Mouse (Mus musculus) forebrain, embryonic 14.5 days (tissue): Measurements from ENCODE around the gene Naa35. TPM values are rescaled to one million over a fixed set of nuclear protein-coding genes. Genes with fewer than 3 reads are reported as not detected.

ENCODE experiments used
- ATAC-seq: fragments of 200-750 bp; cut with Nextera tagmentation; 2 replicates; pipeline ENCODE4 v1.8.0; 2017; ENCODE audit warnings: mild to moderate bottlenecking, moderate library complexity
- DNase-seq: peaks from one replicate; pipeline ENCODE4 v3.0.0-alpha.2; 2015; ENCODE audit warnings: low spot score
- H3K27ac ChIP-seq: fragments of 300-500 bp; sonication (generic); 2 replicates; pipeline ENCODE4 v1.5.1; 2014; ENCODE audit warnings: low read depth, mild to moderate bottlenecking, control low read depth, low read length, moderate library complexity
- H3K27me3 ChIP-seq: fragments of 300-500 bp; sonication (generic); replicated peaks from 2 replicates; pipeline ENCODE4 v1.6.1; 2014; ENCODE audit warnings: low read length, control low read depth, mixed read lengths; ENCODE audit not compliant: control insufficient read depth, insufficient read depth
- H3K36me3 ChIP-seq: fragments of 300-500 bp; sonication (generic); 2 replicates; pipeline ENCODE4 v1.6.1; 2014; ENCODE audit warnings: low read length, control low read depth; ENCODE audit not compliant: control insufficient read depth, insufficient read depth
- H3K4me1 ChIP-seq: fragments of 300-500 bp; sonication (generic); 2 replicates; pipeline ENCODE4 v1.6.1; 2014; ENCODE audit warnings: antibody characterized with exemption, low read length, control low read depth; ENCODE audit not compliant: control insufficient read depth, insufficient read depth
- H3K4me2 ChIP-seq: fragments of 300-500 bp; sonication (generic); 2 replicates; pipeline ENCODE4 v1.6.1; 2014; ENCODE audit warnings: mild to moderate bottlenecking, control low read depth, low read length
- H3K4me3 ChIP-seq: fragments of 300-500 bp; sonication (generic); 2 replicates; pipeline ENCODE4 v1.5.1; 2014; ENCODE audit warnings: low read depth, low read length, control low read depth
- H3K9ac ChIP-seq: fragments of 300-500 bp; sonication (generic); 2 replicates; pipeline ENCODE4 v1.6.1; 2014; ENCODE audit warnings: mild to moderate bottlenecking, low read length, control low read depth, moderate library complexity
- H3K9me3 ChIP-seq: fragments of 300-500 bp; sonication (generic); replicated peaks from 2 replicates; pipeline ENCODE4 v1.6.1; 2016; ENCODE audit warnings: low read length, control low read depth, mixed read lengths; ENCODE audit not compliant: control insufficient read depth
- WGBS: fragments of 180-500 bp; shearing (Covaris S2); extraction: QIAGEN DNeasy Blood & Tissue Kit; methylation state at CpG from one replicate; pipeline ENCODE4 v1.1.7; 2014; 5-methylcytosine and 5-hydroxymethylcytosine counted together
- polyA plus RNA-seq: library from polyadenylated mRNA; unstranded; fragments of >200 nt; fragmentation: Nextera tagmentation; extraction: Ambion mirVana; gene quantifications from 2 replicates; pipeline ENCODE4 v1.2.1, GENCODE M21; 2014

The Naa35 gene
- polyA plus RNA-seq: 152 and 157 TPM in 2 replicates

- peak; percentile 99 for ATAC-seq
- peak within 1 kb of the TSS; percentile 77; the same call in 1 of the 2 replicates for H3K27ac ChIP-seq
- peak within 1 kb of the TSS; percentile 96 for H3K4me3 ChIP-seq
- H3K4me2 ChIP-seq: peak within 1 kb of the TSS; percentile 90
- peak within 1 kb of the TSS; percentile 91 for H3K9ac ChIP-seq
- H3K36me3 ChIP-seq: peaks cover 31% of the 10 kb centered on the region
- no peaks in the 10 kb centered on the region for H3K9me3 ChIP-seq
- peak; percentile 99 for DNase-seq
- peaks cover 19% of the 10 kb centered on the region for H3K4me1 ChIP-seq
- WGBS: under 1% methylated on average over 76 of the region's 83 CpGs
- no peaks in the 10 kb centered on the region for H3K27me3 ChIP-seq
These were observed at the start of gene Naa35, which contains the start of gene Agtpbp1 for GRCm38 (mm10) chr13:59584947-59585647. Gene Naa35, plus strand, starts transcription at chr13:59585259. Gene Agtpbp1, minus strand, starts transcription at chr13:59585227.

- Histone ChIP-seq H3K4me1 (no peaks in the 10 kb centered on the region), H3K27ac (no peak overlapping the region), H3K36me3 (peaks cover 11% of the 10 kb centered on the region), H3K9ac (no peak overlapping the region), H3K9me3 (no peaks in the 10 kb centered on the region), H3K27me3 (no peaks in the 10 kb centered on the region), H3K4me2 (no peak overlapping the region), H3K4me3 (no peak overlapping the region)
- no peak for DNase-seq
- whole genome bisulfite sequencing: 83% methylated on average over 6 of the region's 6 CpGs
- ATAC-seq: no peak
These were observed 49.3 kb upstream of the Naa35 start for GRCm38 (mm10) chr13:59535746-59536145.

DNA sequence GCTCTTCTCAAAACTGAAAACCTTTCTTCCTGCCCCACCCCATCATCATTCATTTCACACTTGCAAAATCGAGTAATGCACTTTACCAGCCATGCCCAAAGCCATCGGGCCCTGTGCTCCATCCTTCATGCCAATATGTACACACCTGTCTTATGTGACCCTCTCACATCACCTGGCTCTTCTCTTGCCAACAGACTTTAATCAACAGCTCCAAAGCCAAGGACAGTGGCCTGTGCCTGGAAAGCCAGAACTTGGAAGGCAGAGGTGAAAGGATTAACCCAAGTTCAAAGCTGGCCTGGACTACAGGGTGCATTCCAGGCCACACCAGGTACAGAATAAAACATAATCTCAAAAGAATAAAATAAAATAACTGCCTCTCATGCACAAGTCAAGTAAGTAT lies 48.4 kb upstream of the Naa35 start:
- Histone ChIP-seq H3K27ac (no peak overlapping the region), H3K36me3 (peaks cover 11% of the 10 kb centered on the region), H3K9ac (no peak overlapping the region), H3K9me3 (no peaks in the 10 kb centered on the region), H3K27me3 (no peaks in the 10 kb centered on the region), H3K4me3 (no peak overlapping the region), H3K4me1 (no peaks in the 10 kb centered on the region), H3K4me2 (no peak overlapping the region)
- 88% methylated on average over 2 of the region's 2 CpGs for WGBS
- DNase-seq: no peak
- ATAC-seq: no peak

GRCm38 (mm10) chr13:59538661-59539060 lies 46.4 kb upstream of the Naa35 start:
- WGBS: 95% methylated on average over 5 of the region's 5 CpGs
- no peaks in the 10 kb centered on the region for H3K36me3 ChIP-seq
- ATAC-seq (no peak), DNase-seq (no peak)
- H3K9ac ChIP-seq: no peak overlapping the region
- H3K4me2 ChIP-seq: no peak overlapping the region
- no peaks in the 10 kb centered on the region for H3K9me3 ChIP-seq
- H3K27ac ChIP-seq: no peak overlapping the region
- H3K4me3 ChIP-seq: no peak overlapping the region
- no peaks in the 10 kb centered on the region for H3K27me3 ChIP-seq
- H3K4me1 ChIP-seq: no peaks in the 10 kb centered on the region

GRCm38 (mm10) chr13:59540030-59540429 lies 45.0 kb upstream of the Naa35 start:
- DNase-seq (no peak), ATAC-seq (no peak)
- no peak overlapping the region for H3K4me3 ChIP-seq
- no peak overlapping the region for H3K4me2 ChIP-seq
- no peak overlapping the region for H3K9ac ChIP-seq
- no peaks in the 10 kb centered on the region for H3K4me1 ChIP-seq
- no peaks in the 10 kb centered on the region for H3K9me3 ChIP-seq
- H3K27me3 ChIP-seq: no peaks in the 10 kb centered on the region
- no peak overlapping the region for H3K27ac ChIP-seq
- no peaks in the 10 kb centered on the region for H3K36me3 ChIP-seq
- WGBS: 87% methylated on average over 5 of the region's 5 CpGs

- DNase-seq: no peak
- H3K36me3 ChIP-seq: no peaks in the 10 kb centered on the region
- ATAC-seq: no peak
- no peaks in the 10 kb centered on the region for H3K9me3 ChIP-seq
- H3K9ac ChIP-seq: no peak overlapping the region
- no peaks in the 10 kb centered on the region for H3K27me3 ChIP-seq
- H3K4me1 ChIP-seq: peaks cover 4% of the 10 kb centered on the region; the same call in 1 of the 2 replicates
- H3K4me2 ChIP-seq: no peak overlapping the region
- WGBS: 90% methylated on average over 10 of the region's 10 CpGs
- H3K4me3 ChIP-seq: no peak overlapping the region
- no peak overlapping the region for H3K27ac ChIP-seq
These were observed 42.6 kb upstream of the Naa35 start for GRCm38 (mm10) chr13:59542411-59542810.

- Histone ChIP-seq H3K4me1 (peaks cover 6% of the 10 kb centered on the region; the same call in 1 of the 2 replicates), H3K27me3 (no peaks in the 10 kb centered on the region), H3K9me3 (no peaks in the 10 kb centered on the region), H3K36me3 (no peaks in the 10 kb centered on the region), H3K9ac (no peak overlapping the region), H3K27ac (no peak overlapping the region), H3K4me3 (no peak overlapping the region), H3K4me2 (no peak overlapping the region)
- 69% methylated on average over 2 of the region's 2 CpGs for WGBS
- no peak for DNase-seq
- no peak for ATAC-seq
These were observed 38.0 kb upstream of the Naa35 start for GRCm38 (mm10) chr13:59547091-59547490.

- H3K9ac ChIP-seq: no peak overlapping the region
- no peaks in the 10 kb centered on the region for H3K9me3 ChIP-seq
- no peaks in the 10 kb centered on the region for H3K27me3 ChIP-seq
- ATAC-seq: no peak
- no peak overlapping the region for H3K4me2 ChIP-seq
- no peak overlapping the region for H3K27ac ChIP-seq
- peaks cover 6% of the 10 kb centered on the region; the same call in 1 of the 2 replicates for H3K4me1 ChIP-seq
- no peak overlapping the region for H3K4me3 ChIP-seq
- WGBS: 77% methylated on average over 4 of the region's 4 CpGs
- DNase-seq: peak; percentile 40
- no peaks in the 10 kb centered on the region for H3K36me3 ChIP-seq
These were observed 37.3 kb upstream of the Naa35 start for GRCm38 (mm10) chr13:59547716-59548115.

- peaks cover 6% of the 10 kb centered on the region; the same call in 1 of the 2 replicates for H3K4me1 ChIP-seq
- no peak overlapping the region for H3K4me2 ChIP-seq
- H3K27me3 ChIP-seq: no peaks in the 10 kb centered on the region
- ATAC-seq (no peak), DNase-seq (no peak)
- 63% methylated on average over 1 of the region's 1 CpGs for WGBS
- no peak overlapping the region for H3K27ac ChIP-seq
- H3K9ac ChIP-seq: no peak overlapping the region
- H3K9me3 ChIP-seq: no peaks in the 10 kb centered on the region
- no peak overlapping the region for H3K4me3 ChIP-seq
- H3K36me3 ChIP-seq: no peaks in the 10 kb centered on the region
These were observed 35.7 kb upstream of the Naa35 start for GRCm38 (mm10) chr13:59549318-59549798.
